Mouse (Mus musculus) v-Abl transformed pro-B cells (cell line): ENCODE data around the gene AC192777.2.
"Not testable (repeated sequence)": the region's sequence is repeated elsewhere in the genome, so short reads cannot be mapped to it uniquely, and the experiment has no call there.

Experiments
- in situ Hi-C, 2 experiments: fragments of 400-800 bp; cut with MboI; formaldehyde crosslinking; loops; one replicate each; pipeline ENCODE4 v1.15.1; 2025; ENCODE audit not compliant: unreplicated experiment in 2 of 2

The AC192777.2 gene

DNA sequence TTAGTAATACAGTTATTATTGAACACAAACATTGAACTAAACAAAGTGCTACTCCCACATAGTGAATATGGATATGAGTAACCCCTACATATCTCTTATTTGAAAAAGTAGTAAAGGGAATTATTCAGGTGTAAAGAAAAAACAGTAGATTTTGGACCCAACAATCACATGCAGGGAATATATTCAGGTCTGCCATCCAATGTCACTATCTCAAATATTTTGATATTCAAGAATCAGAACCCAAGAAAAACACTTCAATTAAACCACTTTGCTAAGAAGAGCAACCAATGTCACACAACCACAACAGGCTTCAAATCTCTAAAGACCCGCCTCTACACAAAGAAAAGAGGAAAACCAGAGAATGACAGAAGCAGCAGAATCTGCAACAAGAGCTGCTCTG, at the start of gene AC192777.2:
AC192777.2 (plus strand) TSS at position 301 of the 400 bp plus-strand sequence.
- in situ Hi-C loops = not testable (repeated sequence)

DNA sequence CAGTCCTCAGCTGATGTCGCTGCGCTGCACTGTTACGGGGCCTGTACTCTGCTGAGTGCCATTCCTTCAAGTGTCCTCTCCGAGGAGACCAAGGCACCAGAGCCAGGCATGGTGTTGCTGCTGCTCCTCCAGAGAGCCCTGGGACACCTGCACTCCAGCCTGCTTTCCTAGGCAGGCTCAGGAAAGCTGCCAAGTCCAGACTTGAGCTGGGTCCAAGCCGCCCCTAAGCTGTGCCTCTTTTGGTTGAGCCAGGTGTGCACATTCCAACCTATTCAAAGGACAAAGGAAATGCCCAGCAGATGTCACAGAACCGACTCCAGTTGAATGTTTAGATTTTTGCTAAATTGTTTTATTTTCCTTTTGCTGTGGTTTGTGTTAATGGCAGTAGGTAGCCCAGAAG, 20.9 kb downstream of the AC192777.2 start:
- in situ Hi-C loops = not testable (repeated sequence)

DNA sequence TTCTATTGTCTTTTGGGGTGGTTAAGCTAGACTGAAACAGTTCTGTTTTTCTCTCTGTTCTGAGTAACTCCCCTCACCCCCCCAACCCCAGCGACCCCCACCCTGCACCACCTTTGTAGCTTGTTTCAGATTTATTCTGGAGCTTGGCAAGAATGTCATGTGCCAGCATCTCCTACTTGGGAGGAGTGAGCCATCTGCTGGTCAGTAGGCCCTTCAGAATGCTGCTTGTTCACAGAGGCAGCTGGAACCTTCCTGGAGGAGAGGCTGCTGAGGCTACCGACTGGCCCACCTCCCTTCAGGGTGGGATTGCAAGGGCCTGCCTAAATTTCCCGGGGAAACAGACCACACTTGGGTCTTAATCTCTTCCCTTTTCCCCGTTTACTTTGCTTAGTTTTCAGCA, 21.6 kb downstream of the AC192777.2 start:
- in situ Hi-C loops = not testable (repeated sequence)
